Mouse (Mus musculus): ENCODE measurements around the gene Rnps1. TPM values are rescaled to one million over a fixed set of nuclear protein-coding genes. Genes with fewer than 3 reads are reported as not detected.

Gene Rnps1
- polyA plus RNA-seq (2015; fragmentation: Illumina TruSeq; extraction: RNeasy Lipid Tissue Mini Kit (QIAGEN cat#74804); ENCODE audit: insufficient read depth, low read depth, low replicate concordance) = 19.0 TPM

DNA sequence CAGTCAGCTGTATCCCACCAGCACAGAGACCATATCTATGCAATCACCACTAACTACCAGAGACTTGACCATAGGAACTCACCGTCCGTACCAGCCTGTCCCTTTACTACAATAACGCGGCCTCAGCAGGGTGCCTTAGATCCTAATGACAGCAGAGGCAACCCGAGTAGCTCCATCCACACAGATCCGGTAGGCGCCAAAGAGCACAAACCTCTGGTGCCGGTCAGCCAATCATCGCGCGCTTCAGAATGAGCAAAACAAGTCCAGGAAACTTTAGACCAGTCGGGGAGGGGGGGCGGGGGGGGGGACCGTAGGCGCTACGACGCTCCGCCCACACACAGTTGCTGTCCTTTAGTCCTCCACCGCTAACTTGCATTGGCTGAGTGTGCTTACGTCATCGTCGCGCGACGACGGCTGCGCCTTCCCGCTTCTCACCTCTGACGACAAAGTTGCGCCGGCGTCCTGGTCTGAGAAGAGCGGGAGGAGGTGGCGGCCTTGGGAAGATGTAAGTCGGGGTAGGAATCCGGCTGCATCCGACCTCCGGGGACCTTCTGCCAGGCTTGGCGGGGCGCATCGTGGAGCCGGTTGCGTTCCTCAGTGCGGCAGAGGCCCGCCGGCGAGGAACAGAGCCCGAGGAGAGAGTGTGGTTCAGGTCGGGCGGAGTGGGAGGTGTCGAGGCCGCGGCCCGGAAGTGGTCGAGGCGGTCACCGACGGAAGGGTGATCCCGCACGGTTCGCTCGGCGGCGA is at the start of gene Rnps1:
TSS of gene Rnps1 (plus strand) at position 336 of the 747 bp plus-strand sequence.

DNA sequence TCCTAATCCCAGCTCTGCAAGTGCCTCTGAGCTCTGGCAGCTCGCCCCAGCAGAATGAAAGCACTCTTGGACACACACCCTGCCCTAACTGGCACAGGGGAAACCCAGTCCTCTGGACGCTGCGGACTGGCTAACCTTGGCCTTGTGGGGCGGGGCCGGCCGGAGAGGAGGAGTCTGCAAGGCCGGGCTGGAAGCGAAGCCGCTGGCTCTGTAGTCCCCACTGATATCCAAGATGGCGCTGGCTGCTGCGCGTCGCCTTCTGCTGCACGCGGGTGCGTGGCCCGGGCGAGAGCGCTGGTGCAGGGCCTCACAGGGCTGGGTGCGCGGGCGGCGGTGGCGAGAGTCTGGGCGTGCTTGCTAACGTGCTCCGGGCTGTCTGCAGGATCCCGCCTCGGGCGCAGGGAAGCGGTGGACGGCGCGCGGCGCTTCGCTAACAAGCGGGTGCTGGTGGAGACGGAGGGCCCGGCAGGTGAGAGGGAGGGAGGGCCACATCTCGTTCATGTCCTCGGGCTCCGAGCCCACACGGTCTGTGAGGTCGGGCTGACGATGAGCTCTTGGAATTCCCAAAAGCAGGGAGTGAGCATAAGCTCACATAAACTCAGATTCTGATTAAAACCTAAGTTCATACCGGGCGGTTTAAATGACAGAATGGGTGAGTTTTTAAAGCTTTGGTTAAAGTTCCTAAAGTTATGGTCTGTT is 12.3 kb downstream of the Rnps1 start, which contains the start of gene Eci1:
TSS of gene Eci1 (plus strand) at position 171 of the 699 bp plus-strand sequence.

DNA sequence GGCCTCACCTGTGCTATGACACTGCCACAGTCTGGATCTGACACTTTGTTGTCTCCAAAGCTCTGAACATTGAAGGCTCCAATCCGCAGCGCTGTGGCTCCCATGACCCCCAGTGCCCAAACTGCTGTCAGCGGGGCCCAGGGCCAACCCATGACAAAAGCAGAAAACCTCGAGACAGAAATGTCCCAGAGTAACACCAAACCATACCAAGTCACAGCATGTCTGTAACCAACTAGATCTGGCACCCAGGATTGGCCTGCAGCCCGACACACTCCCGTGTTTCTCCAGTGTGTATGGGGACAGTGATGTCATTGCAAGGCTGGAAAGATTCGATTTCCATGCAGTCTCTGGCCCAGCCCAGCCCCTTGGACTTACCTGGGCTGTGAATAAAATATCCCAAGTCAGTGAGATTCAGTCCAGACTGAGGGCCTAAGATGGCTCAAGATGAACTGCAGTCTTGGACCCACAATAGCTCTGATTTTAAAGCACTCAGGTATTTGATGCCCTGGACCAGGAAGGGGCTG is 28.3 kb downstream of the Rnps1 start, which contains the start of gene Dnase1l2:
TSS of gene Dnase1l2 (minus strand) at position 474 of the 524 bp plus-strand sequence.

GRCm38 (mm10) chr17:24469910-24470602 is 55.7 kb downstream of the Rnps1 start, which contains the start of the genes E4f1 and Pgp:
Gene E4f1 (minus strand): TSS chr17:24470313.
Gene Pgp (plus strand): TSS chr17:24470392.

GRCm38 (mm10) chr17:24473612-24474275 is 59.4 kb downstream of the Rnps1 start, which contains the start of gene Bricd5:
Gene Bricd5 (plus strand): TSS chr17:24473884.

Other genes starting within 250 kb of the Rnps1 start
- 67.3 TPM for gene Atp6v0c, start 244.9 kb upstream of the Rnps1 start, polyA plus RNA-seq (2015; fragmentation: Illumina TruSeq; extraction: RNeasy Lipid Tissue Mini Kit (QIAGEN cat#74804); ENCODE audit: insufficient read depth, low read depth, low replicate concordance)
- gene Tbc1d24, start 209.0 kb upstream of the Rnps1 start, polyA plus RNA-seq (2015; fragmentation: Illumina TruSeq; extraction: RNeasy Lipid Tissue Mini Kit (QIAGEN cat#74804); ENCODE audit: insufficient read depth, low read depth, low replicate concordance) = 3.8 TPM
- gene Ntn3, start 205.0 kb upstream of the Rnps1 start, polyA plus RNA-seq (2015; fragmentation: Illumina TruSeq; extraction: RNeasy Lipid Tissue Mini Kit (QIAGEN cat#74804); ENCODE audit: insufficient read depth, low read depth, low replicate concordance) = 1.0 TPM
- 2.9 TPM for gene Tedc2, start 193.7 kb upstream of the Rnps1 start, polyA plus RNA-seq (2015; fragmentation: Illumina TruSeq; extraction: RNeasy Lipid Tissue Mini Kit (QIAGEN cat#74804); ENCODE audit: insufficient read depth, low read depth, low replicate concordance)
- not detected for gene Ccnf, start 163.1 kb upstream of the Rnps1 start, polyA plus RNA-seq (2015; fragmentation: Illumina TruSeq; extraction: RNeasy Lipid Tissue Mini Kit (QIAGEN cat#74804); ENCODE audit: insufficient read depth, low read depth, low replicate concordance)
- not detected for gene Abca17, start 63.5 kb upstream of the Rnps1 start, polyA plus RNA-seq (2015; fragmentation: Illumina TruSeq; extraction: RNeasy Lipid Tissue Mini Kit (QIAGEN cat#74804); ENCODE audit: insufficient read depth, low read depth, low replicate concordance)
- gene Abca3, start 62.6 kb upstream of the Rnps1 start, polyA plus RNA-seq (2015; fragmentation: Illumina TruSeq; extraction: RNeasy Lipid Tissue Mini Kit (QIAGEN cat#74804); ENCODE audit: insufficient read depth, low read depth, low replicate concordance) = 7.3 TPM
- gene Eci1, start 12.1 kb downstream of the Rnps1 start, polyA plus RNA-seq (2015; fragmentation: Illumina TruSeq; extraction: RNeasy Lipid Tissue Mini Kit (QIAGEN cat#74804); ENCODE audit: insufficient read depth, low read depth, low replicate concordance) = 17.2 TPM
- 1.9 TPM for gene Dnase1l2, start 28.5 kb downstream of the Rnps1 start, polyA plus RNA-seq (2015; fragmentation: Illumina TruSeq; extraction: RNeasy Lipid Tissue Mini Kit (QIAGEN cat#74804); ENCODE audit: insufficient read depth, low read depth, low replicate concordance)
- gene E4f1, start 55.7 kb downstream of the Rnps1 start, polyA plus RNA-seq (2015; fragmentation: Illumina TruSeq; extraction: RNeasy Lipid Tissue Mini Kit (QIAGEN cat#74804); ENCODE audit: insufficient read depth, low read depth, low replicate concordance) = 22.8 TPM
- gene Pgp, start 55.8 kb downstream of the Rnps1 start, polyA plus RNA-seq (2015; fragmentation: Illumina TruSeq; extraction: RNeasy Lipid Tissue Mini Kit (QIAGEN cat#74804); ENCODE audit: insufficient read depth, low read depth, low replicate concordance) = 5.2 TPM
- not detected for gene Bricd5, start 59.3 kb downstream of the Rnps1 start, polyA plus RNA-seq (2015; fragmentation: Illumina TruSeq; extraction: RNeasy Lipid Tissue Mini Kit (QIAGEN cat#74804); ENCODE audit: insufficient read depth, low read depth, low replicate concordance)
- 3.5 TPM for gene Mlst8, start 64.5 kb downstream of the Rnps1 start, polyA plus RNA-seq (2015; fragmentation: Illumina TruSeq; extraction: RNeasy Lipid Tissue Mini Kit (QIAGEN cat#74804); ENCODE audit: insufficient read depth, low read depth, low replicate concordance)
- 0.26 TPM for gene Caskin1, start 74.0 kb downstream of the Rnps1 start, polyA plus RNA-seq (2015; fragmentation: Illumina TruSeq; extraction: RNeasy Lipid Tissue Mini Kit (QIAGEN cat#74804); ENCODE audit: insufficient read depth, low read depth, low replicate concordance)
- gene Traf7, start 113.4 kb downstream of the Rnps1 start, polyA plus RNA-seq (2015; fragmentation: Illumina TruSeq; extraction: RNeasy Lipid Tissue Mini Kit (QIAGEN cat#74804); ENCODE audit: insufficient read depth, low read depth, low replicate concordance) = 28.2 TPM
- gene Rab26, start 119.6 kb downstream of the Rnps1 start, polyA plus RNA-seq (2015; fragmentation: Illumina TruSeq; extraction: RNeasy Lipid Tissue Mini Kit (QIAGEN cat#74804); ENCODE audit: insufficient read depth, low read depth, low replicate concordance) = 35.0 TPM
- gene Pkd1, start 135.3 kb downstream of the Rnps1 start, polyA plus RNA-seq (2015; fragmentation: Illumina TruSeq; extraction: RNeasy Lipid Tissue Mini Kit (QIAGEN cat#74804); ENCODE audit: insufficient read depth, low read depth, low replicate concordance) = 26.9 TPM
- gene Tsc2, start 218.1 kb downstream of the Rnps1 start, polyA plus RNA-seq (2015; fragmentation: Illumina TruSeq; extraction: RNeasy Lipid Tissue Mini Kit (QIAGEN cat#74804); ENCODE audit: insufficient read depth, low read depth, low replicate concordance) = 50.0 TPM
- 3.5 TPM for gene Nthl1, start 218.1 kb downstream of the Rnps1 start, polyA plus RNA-seq (2015; fragmentation: Illumina TruSeq; extraction: RNeasy Lipid Tissue Mini Kit (QIAGEN cat#74804); ENCODE audit: insufficient read depth, low read depth, low replicate concordance)
- 48.3 TPM for gene Slc9a3r2, start 235.8 kb downstream of the Rnps1 start, polyA plus RNA-seq (2015; fragmentation: Illumina TruSeq; extraction: RNeasy Lipid Tissue Mini Kit (QIAGEN cat#74804); ENCODE audit: insufficient read depth, low read depth, low replicate concordance)
- gene Npw, start 243.9 kb downstream of the Rnps1 start, polyA plus RNA-seq (2015; fragmentation: Illumina TruSeq; extraction: RNeasy Lipid Tissue Mini Kit (QIAGEN cat#74804); ENCODE audit: insufficient read depth, low read depth, low replicate concordance) = 1.6 TPM

Data from pancreas, adult 10 weeks (tissue).